Mouse (Mus musculus) intestine, embryonic 14.5 days (tissue): ENCODE measurements around the gene Cytl1. TPM values are rescaled to one million over a fixed set of nuclear protein-coding genes. Genes with fewer than 3 reads are reported as not detected.

Source experiments
- ATAC-seq: fragments of 200-750 bp; cut with Nextera tagmentation; replicated peaks from 2 replicates; pipeline ENCODE4 v1.8.0; 2017; ENCODE audit warnings: low read depth, moderate number of reproducible peaks, moderate TSS enrichment, moderate library complexity; ENCODE audit not compliant: low FRiP score, low TSS enrichment
- DNase-seq: peaks from one replicate; pipeline ENCODE4 v3.0.0-alpha.2; 2018; ENCODE audit warnings: low spot score
- H3K27ac ChIP-seq: fragments of 300-500 bp; sonication (generic); 2 replicates; pipeline ENCODE4 v1.5.1; 2014; ENCODE audit warnings: low read depth, mild to moderate bottlenecking, control low read depth
- H3K27me3 ChIP-seq: fragments of 300-500 bp; sonication (generic); replicated peaks from 2 replicates; pipeline ENCODE4 v1.6.1; 2014; ENCODE audit warnings: low read length, control low read depth; ENCODE audit not compliant: control insufficient read depth, insufficient read depth
- H3K36me3 ChIP-seq: fragments of 300-500 bp; sonication (generic); 2 replicates; pipeline ENCODE4 v1.6.1; 2014; ENCODE audit warnings: low read length, control low read depth; ENCODE audit not compliant: control insufficient read depth, insufficient read depth
- H3K4me1 ChIP-seq: fragments of 300-500 bp; sonication (generic); replicated peaks from 2 replicates; pipeline ENCODE4 v1.6.1; 2014; ENCODE audit warnings: low read length, control low read depth, mixed read lengths; ENCODE audit not compliant: control insufficient read depth, insufficient read depth
- H3K4me2 ChIP-seq: fragments of 300-500 bp; sonication (generic); 2 replicates; pipeline ENCODE4 v1.6.1; 2014; ENCODE audit warnings: low read length
- H3K4me3 ChIP-seq: fragments of 300-500 bp; sonication (generic); 2 replicates; pipeline ENCODE4 v1.5.1; 2014; ENCODE audit warnings: low read depth, low read length, control low read depth, mixed read lengths
- H3K9ac ChIP-seq: fragments of 300-500 bp; sonication (generic); 2 replicates; pipeline ENCODE4 v1.6.1; 2014; ENCODE audit warnings: mild to moderate bottlenecking, low read length
- H3K9me3 ChIP-seq: fragments of 300-500 bp; sonication (generic); 2 replicates; pipeline ENCODE4 v1.6.1; 2016; ENCODE audit warnings: low read length, control low read depth; ENCODE audit not compliant: control insufficient read depth
- WGBS: fragments of 180-500 bp; shearing (Covaris S2); extraction: QIAGEN DNeasy Blood & Tissue Kit; methylation state at CpG from one replicate; pipeline ENCODE4 v1.1.7; 2014; 5-methylcytosine and 5-hydroxymethylcytosine counted together
- polyA plus RNA-seq: library from polyadenylated mRNA; unstranded; fragments of >200 nt; fragmentation: Nextera tagmentation; extraction: Ambion mirVana; gene quantifications from 2 replicates; pipeline ENCODE4 v1.2.1, GENCODE M21; 2014

The Cytl1 gene
- polyA plus RNA-seq = 0.94 and 1.1 TPM in 2 replicates

DNA sequence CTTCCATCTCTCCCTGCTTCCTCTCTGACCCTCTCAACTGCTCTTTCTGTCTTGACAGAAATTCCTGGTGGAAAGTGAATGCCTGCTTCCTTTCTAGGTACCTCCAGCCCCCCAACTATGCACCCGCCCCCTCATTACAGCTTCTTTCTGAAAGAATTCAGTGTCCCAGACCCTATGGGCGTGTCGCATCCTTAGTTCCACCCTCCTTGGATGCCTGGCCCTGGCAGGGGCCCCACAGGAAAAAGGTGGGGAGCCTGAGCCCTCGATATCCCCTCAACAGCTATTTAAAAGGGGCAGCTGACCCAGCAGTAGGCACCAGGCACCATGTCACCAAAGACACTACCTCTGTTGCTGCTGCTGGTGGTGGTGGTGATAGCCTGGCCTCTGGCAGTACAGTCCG is at the start of gene Cytl1:
Cytl1 (plus strand) TSS at position 296 of the 400 bp plus-strand sequence.
- Histone ChIP-seq H3K4me3 (no peak within 1 kb of the TSS), H3K4me2 (no peak within 1 kb of the TSS), H3K9me3 (no peaks in the 10 kb centered on the region), H3K27me3 (no peaks in the 10 kb centered on the region), H3K27ac (no peak within 1 kb of the TSS), H3K9ac (no peak within 1 kb of the TSS), H3K4me1 (no peaks in the 10 kb centered on the region), H3K36me3 (no peaks in the 10 kb centered on the region)
- ATAC-seq (no peak), DNase-seq (no peak)
- 35% methylated on average over 5 of the region's 5 CpGs for whole genome bisulfite sequencing

DNA sequence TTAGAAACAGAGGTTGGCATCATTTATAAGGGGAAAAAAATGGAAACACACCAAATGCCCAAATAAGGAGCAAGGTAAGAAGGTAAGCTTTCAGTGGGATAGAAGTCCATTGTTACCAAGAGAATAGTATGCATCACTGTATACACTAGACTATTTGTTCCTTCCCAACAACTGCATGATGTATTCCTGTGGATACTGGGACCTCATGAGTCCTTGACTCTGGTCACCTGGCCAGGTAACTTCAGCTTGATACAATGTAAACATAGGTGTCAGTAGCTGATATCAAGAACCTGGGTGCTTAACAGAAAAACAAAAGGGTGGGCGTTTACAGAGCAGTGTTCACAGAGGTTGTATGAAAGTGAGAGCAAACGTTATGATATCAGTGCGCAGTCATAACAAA is 42.6 kb upstream of the Cytl1 start:
- H3K9me3 ChIP-seq = no peaks in the 10 kb centered on the region
- H3K4me1 ChIP-seq = no peaks in the 10 kb centered on the region
- no peak overlapping the region for H3K4me2 ChIP-seq
- H3K4me3 ChIP-seq = no peak overlapping the region
- WGBS = 68% methylated on average over 3 of the region's 3 CpGs
- no peaks in the 10 kb centered on the region for H3K36me3 ChIP-seq
- H3K27me3 ChIP-seq = no peaks in the 10 kb centered on the region
- DNase-seq (no peak), ATAC-seq (no peak)
- no peak overlapping the region for H3K27ac ChIP-seq
- H3K9ac ChIP-seq = no peak overlapping the region

DNA sequence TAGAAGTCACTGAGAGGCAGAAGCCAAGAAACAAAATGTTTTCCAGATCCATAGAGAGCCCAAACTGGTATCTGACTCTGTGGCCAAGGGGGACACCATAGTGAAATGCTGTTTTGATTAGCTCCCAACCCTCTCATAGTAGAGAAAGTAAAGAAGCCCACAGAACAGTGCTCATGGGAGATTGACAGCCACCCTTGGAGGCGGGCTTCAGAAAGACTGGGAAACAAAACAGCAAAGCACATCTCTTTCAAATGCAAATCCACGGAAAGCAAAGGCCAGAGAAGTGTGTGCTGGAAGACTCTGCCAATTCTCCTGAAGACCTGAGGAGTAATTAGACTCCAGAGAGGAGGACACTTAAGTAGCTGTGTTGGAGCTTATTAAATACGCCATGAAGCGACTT is 39.5 kb upstream of the Cytl1 start:
- Histone ChIP-seq H3K27me3 (no peaks in the 10 kb centered on the region), H3K4me3 (no peak overlapping the region), H3K4me2 (no peak overlapping the region), H3K27ac (no peak overlapping the region), H3K9ac (no peak overlapping the region), H3K4me1 (no peaks in the 10 kb centered on the region), H3K36me3 (no peaks in the 10 kb centered on the region), H3K9me3 (no peaks in the 10 kb centered on the region)
- WGBS = 58% methylated on average over 4 of the region's 4 CpGs
- DNase-seq (no peak), ATAC-seq (no peak)

DNA sequence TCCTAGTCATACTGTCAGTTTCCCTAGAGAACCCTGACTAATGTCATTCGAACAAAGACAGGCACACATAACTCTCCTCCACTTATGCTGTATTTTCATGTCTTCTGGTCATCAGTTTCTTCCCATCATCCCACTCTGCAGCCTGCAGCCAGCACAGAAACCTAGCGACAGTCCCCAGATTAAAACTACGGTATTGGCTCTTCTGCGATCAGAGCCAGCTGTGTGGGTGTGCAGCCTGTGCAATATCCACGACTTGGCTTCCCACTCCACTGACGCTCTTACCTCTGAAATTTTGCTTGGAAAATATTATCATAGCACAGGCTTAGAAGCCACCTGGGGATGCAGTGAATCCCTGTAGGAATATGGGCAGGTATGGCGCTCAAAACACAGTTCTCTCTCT is 38.0 kb upstream of the Cytl1 start:
- Histone ChIP-seq H3K36me3 (no peaks in the 10 kb centered on the region), H3K4me1 (no peaks in the 10 kb centered on the region), H3K4me2 (no peak overlapping the region), H3K27me3 (no peaks in the 10 kb centered on the region), H3K9me3 (no peaks in the 10 kb centered on the region), H3K27ac (no peak overlapping the region), H3K4me3 (no peak overlapping the region), H3K9ac (no peak overlapping the region)
- 82% methylated on average over 7 of the region's 7 CpGs for WGBS
- ATAC-seq (no peak), DNase-seq (no peak)

DNA sequence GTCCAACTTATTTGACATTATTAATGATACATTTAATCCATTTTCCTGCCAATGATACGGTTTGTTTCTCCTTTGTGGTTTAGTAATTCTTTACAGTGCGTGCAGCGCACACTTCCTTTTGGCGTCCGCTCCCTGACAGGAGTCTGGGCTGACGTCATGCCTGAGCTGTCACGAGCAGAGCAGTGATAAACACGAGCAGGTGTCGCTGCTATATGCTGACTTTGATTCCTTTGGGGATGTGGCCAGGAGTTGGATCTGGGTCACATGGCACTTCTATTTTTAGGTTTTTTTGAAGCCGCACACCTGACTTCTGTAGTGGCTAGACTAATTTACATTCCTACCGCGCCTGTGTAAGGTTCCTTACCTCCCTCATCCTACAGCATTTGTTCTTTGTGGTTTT is 35.6 kb upstream of the Cytl1 start:
- H3K27me3 ChIP-seq = no peaks in the 10 kb centered on the region
- H3K36me3 ChIP-seq = no peaks in the 10 kb centered on the region
- H3K9me3 ChIP-seq = no peaks in the 10 kb centered on the region
- H3K4me1 ChIP-seq = no peaks in the 10 kb centered on the region
- H3K4me2 ChIP-seq = no peak overlapping the region
- WGBS = 85% methylated on average over 12 of the region's 12 CpGs
- ATAC-seq = no peak
- no peak overlapping the region for H3K4me3 ChIP-seq
- H3K9ac ChIP-seq = no peak overlapping the region
- H3K27ac ChIP-seq = no peak overlapping the region
- DNase-seq = no peak

DNA sequence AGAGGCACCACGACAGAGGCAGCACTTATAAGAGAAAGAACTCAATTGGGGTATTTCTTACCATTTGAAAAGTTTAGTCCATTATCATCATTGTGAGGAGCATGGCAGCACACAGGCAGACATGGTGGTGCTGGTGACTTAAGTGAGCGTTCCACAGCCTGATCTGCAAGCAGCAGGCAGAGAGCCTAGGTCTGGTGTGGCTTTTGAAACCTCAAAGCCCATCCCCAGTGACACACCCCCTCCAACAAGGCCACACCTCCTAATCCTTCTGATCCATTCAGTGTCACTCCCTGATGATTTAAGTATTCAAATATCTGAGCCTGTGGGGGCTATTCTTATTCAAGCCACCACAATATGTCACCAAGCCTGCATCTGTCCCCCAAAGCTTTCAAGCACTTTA is 30.4 kb upstream of the Cytl1 start:
- 90% methylated on average over 2 of the region's 2 CpGs for WGBS
- Histone ChIP-seq H3K27ac (no peak overlapping the region), H3K4me2 (no peak overlapping the region)

DNA sequence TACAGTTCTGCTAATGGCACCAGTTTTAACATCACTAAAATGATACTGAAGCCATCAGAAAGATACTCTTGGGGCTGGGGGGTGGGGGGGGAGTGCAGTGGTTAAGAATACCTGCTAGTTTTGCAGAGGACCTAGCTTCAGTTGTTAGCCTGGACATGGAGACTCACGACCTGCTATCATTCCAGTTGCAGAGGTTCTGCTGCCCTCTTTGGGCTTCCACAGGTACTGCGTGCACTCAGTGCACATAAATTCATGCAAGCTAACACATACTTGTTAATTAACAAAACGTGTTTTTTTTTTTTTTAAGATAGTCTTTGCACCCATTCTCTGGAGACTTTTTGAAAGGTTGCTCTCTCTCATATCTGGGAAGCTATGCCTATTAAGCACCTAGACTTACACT is 27.2 kb upstream of the Cytl1 start:
- 76% methylated on average over 3 of the region's 3 CpGs for WGBS
- H3K27me3 ChIP-seq = no peaks in the 10 kb centered on the region
- H3K4me1 ChIP-seq = no peaks in the 10 kb centered on the region
- no peak overlapping the region for H3K4me2 ChIP-seq
- H3K27ac ChIP-seq = no peak overlapping the region
- ATAC-seq (no peak), DNase-seq (no peak)
- no peak overlapping the region for H3K9ac ChIP-seq
- no peak overlapping the region for H3K4me3 ChIP-seq
- H3K36me3 ChIP-seq = no peaks in the 10 kb centered on the region
- peaks cover 6% of the 10 kb centered on the region; the same call in 1 of the 2 replicates for H3K9me3 ChIP-seq

More for the DNA sequence above, 30.4 kb upstream of the Cytl1 start:
- H3K4me3 ChIP-seq = no peak overlapping the region
- no peak for DNase-seq
- ATAC-seq = no peak
- no peaks in the 10 kb centered on the region for H3K4me1 ChIP-seq
- peaks cover 6% of the 10 kb centered on the region; the same call in 1 of the 2 replicates for H3K9me3 ChIP-seq
- H3K36me3 ChIP-seq = no peaks in the 10 kb centered on the region
- H3K9ac ChIP-seq = no peak overlapping the region
- no peaks in the 10 kb centered on the region for H3K27me3 ChIP-seq

DNA sequence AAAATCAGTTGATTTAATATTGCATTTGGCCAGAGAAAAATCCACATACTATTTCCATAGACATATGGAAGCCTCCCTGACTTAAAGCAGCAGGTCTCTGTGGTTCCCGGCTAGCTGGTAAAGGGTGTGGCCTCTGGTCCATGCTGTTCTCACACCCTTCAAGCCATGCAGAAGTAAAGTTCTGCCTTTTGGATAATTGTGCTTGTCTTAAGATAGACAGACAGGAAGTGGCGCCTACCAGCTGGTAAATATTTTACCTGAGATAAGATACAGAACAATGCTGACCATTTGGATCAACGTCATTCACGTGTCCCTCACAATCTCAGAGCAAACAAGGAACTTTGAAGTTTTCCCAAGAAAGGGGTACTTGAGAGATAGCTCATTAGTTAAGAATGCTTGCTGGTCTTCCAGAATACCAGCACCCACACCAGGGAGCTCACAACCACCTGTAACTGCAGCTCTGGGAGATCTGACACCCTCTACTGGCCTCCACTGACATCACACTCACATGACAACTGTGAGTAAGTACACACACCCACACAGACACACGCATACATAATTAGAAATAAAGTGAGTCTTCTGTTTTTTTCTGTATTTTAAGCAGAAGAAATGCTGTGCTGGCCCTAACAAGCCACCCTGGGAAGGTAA is 25.9 kb upstream of the Cytl1 start:
- Histone ChIP-seq H3K9ac (no peak overlapping the region), H3K27ac (no peak overlapping the region), H3K36me3 (no peaks in the 10 kb centered on the region), H3K9me3 (peaks cover 6% of the 10 kb centered on the region; the same call in 1 of the 2 replicates), H3K4me2 (no peak overlapping the region), H3K4me3 (no peak overlapping the region), H3K4me1 (no peaks in the 10 kb centered on the region), H3K27me3 (0 out of 2 replicates have a peak, but pooled peaks cover 2% of the 10 kb centered on the region)
- 58% methylated on average over 5 of the region's 5 CpGs for WGBS
- DNase-seq (no peak), ATAC-seq (no peak)
